Mouse (Mus musculus) midbrain, embryonic 14.5 days (tissue): ENCODE measurements around the gene Usp7. TPM values are rescaled to one million over a fixed set of nuclear protein-coding genes. Genes with fewer than 3 reads are reported as not detected.
"Not testable (repeated sequence)": the region's sequence is repeated elsewhere in the genome, so short reads cannot be mapped to it uniquely, and the experiment has no call there.

Experiments
- ATAC-seq: fragments of 200-750 bp; cut with Nextera tagmentation; 2 replicates; pipeline ENCODE4 v1.8.0; 2017; ENCODE audit warnings: moderate number of reproducible peaks, moderate library complexity; ENCODE audit not compliant: low FRiP score, low TSS enrichment
- DNase-seq: peaks from one replicate; pipeline ENCODE4 v3.0.0-alpha.2; 2015
- H3K27ac ChIP-seq: fragments of 300-500 bp; sonication (generic); replicated peaks from 2 replicates; pipeline ENCODE4 v1.5.1; 2014; ENCODE audit warnings: mild to moderate bottlenecking, low read depth, low read length, moderate library complexity
- H3K27me3 ChIP-seq: fragments of 300-500 bp; sonication (generic); 2 replicates; pipeline ENCODE4 v1.6.1; 2014; ENCODE audit warnings: low read length, control low read depth, mixed read lengths; ENCODE audit not compliant: control insufficient read depth, insufficient read depth
- H3K36me3 ChIP-seq: fragments of 300-500 bp; sonication (generic); 2 replicates; pipeline ENCODE4 v1.6.1; 2014; ENCODE audit warnings: low read length, control low read depth; ENCODE audit not compliant: control insufficient read depth, insufficient read depth
- H3K4me1 ChIP-seq: fragments of 300-500 bp; sonication (generic); 2 replicates; pipeline ENCODE4 v1.6.1; 2014; ENCODE audit warnings: mild to moderate bottlenecking, antibody characterized with exemption, low read length, control low read depth; ENCODE audit not compliant: control insufficient read depth, insufficient read depth
- H3K4me2 ChIP-seq: fragments of 300-500 bp; sonication (generic); 2 replicates; pipeline ENCODE4 v1.6.1; 2014; ENCODE audit warnings: mild to moderate bottlenecking, low read length, moderate library complexity
- H3K4me3 ChIP-seq: fragments of 300-500 bp; sonication (generic); replicated peaks from 2 replicates; pipeline ENCODE4 v1.5.1; 2014; ENCODE audit warnings: low read depth, low read length
- H3K9ac ChIP-seq: fragments of 300-500 bp; sonication (generic); replicated peaks from 2 replicates; pipeline ENCODE4 v1.6.1; 2014; ENCODE audit warnings: mild to moderate bottlenecking, low read length, moderate library complexity
- H3K9me3 ChIP-seq: fragments of 300-500 bp; sonication (generic); 2 replicates; pipeline ENCODE4 v1.6.1; 2016; ENCODE audit warnings: low read length, control low read depth, mixed read lengths; ENCODE audit not compliant: control insufficient read depth
- WGBS: fragments of 180-500 bp; shearing (Covaris S2); extraction: QIAGEN DNeasy Blood & Tissue Kit; methylation state at CpG from one replicate; pipeline ENCODE4 v1.1.7; 2014; 5-methylcytosine and 5-hydroxymethylcytosine counted together
- polyA plus RNA-seq: library from polyadenylated mRNA; unstranded; fragments of >200 nt; fragmentation: Nextera tagmentation; extraction: Ambion mirVana; gene quantifications from 2 replicates; pipeline ENCODE4 v1.2.1, GENCODE M21; 2014

The Usp7 gene
- polyA plus RNA-seq, 1 experiment from 2014 or later, result 50.0 TPM

DNA sequence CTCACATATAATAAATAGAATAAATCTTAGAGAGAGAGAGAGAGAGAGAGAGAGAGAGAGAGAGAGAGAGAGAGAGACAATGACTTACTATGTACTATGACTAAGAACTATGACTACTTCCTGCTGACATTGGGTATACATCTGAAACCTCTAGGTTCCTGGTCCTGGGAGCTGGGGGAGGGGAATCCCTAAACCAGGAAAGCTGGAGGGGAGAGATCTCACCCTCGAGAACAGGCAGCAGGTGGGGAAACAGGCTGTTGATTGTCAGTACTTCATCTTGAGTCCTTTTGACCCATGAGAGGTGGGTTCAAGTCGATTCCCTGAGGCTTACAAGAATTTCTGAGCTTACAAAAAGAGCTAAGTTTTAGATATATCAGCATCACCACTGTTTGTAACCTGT, 14.9 kb downstream of the Usp7 start:
- WGBS, result 69% methylated on average over 2 of the region's 2 CpGs
- Histone ChIP-seq H3K36me3 (no peaks in the 10 kb centered on the region), H3K9ac (no peak overlapping the region), H3K4me3 (no peak overlapping the region), H3K27me3 (no peaks in the 10 kb centered on the region), H3K4me2 (no peak overlapping the region), H3K27ac (no peak overlapping the region), H3K4me1 (no peaks in the 10 kb centered on the region), H3K9me3 (no peaks in the 10 kb centered on the region)
- DNase-seq (no peak), ATAC-seq (no peak)

DNA sequence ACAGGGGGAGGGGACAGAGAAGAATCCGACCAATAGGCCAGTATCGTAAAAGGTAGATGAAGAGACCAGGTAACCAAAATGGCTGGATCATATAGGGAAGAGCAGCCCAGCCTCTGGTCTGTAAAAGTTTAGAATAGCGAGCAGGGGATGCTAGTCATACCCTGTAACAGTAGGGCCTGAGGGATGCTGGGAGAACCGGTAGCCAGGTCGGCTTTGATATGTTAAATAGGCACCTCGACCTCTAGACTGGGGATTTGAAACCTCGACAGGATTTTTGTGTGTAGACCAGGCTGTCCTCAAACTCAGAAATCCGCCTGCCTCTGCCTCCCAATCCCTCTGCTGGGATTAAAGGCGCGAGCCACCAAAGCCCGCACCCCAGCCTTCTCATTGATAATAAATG, 15.5 kb downstream of the Usp7 start:
- no peak overlapping the region for H3K27ac ChIP-seq
- no peak for ATAC-seq
- WGBS, result 88% methylated on average over 11 of the region's 11 CpGs

DNA sequence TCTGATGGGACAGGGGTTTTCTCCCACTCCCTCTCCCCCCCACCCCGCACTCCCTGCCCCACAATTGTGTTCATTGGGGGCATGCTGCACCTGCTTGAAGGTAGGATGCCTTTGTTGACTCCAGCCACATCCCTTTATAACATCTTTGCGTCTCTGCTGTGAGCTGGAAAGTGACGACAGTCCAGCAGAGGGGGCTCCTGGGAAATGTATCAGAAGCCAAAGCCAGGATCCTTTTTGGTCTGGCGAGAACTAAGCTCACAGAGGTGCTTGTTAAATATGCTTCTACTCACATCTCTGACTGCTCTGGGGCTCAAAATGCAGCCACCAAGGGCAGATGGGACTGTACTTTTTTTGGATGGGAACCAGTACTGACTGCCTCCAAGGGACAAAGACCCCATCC, 21.0 kb downstream of the Usp7 start:
- no peak overlapping the region for H3K9ac ChIP-seq
- no peak overlapping the region for H3K4me3 ChIP-seq
- H3K4me1 ChIP-seq, result no peaks in the 10 kb centered on the region
- no peaks in the 10 kb centered on the region for H3K36me3 ChIP-seq
- H3K4me2 ChIP-seq, result no peak overlapping the region
- H3K27ac ChIP-seq, result no peak overlapping the region
- 57% methylated on average over 4 of the region's 4 CpGs for WGBS
- DNase-seq (no peak), ATAC-seq (no peak)
- no peaks in the 10 kb centered on the region for H3K27me3 ChIP-seq
- H3K9me3 ChIP-seq, result no peaks in the 10 kb centered on the region

More for the DNA sequence above, 15.5 kb downstream of the Usp7 start:
- Histone ChIP-seq H3K27me3 (no peaks in the 10 kb centered on the region), H3K9me3 (no peaks in the 10 kb centered on the region), H3K4me3 (no peak overlapping the region), H3K9ac (no peak overlapping the region), H3K36me3 (no peaks in the 10 kb centered on the region), H3K4me2 (no peak overlapping the region), H3K4me1 (no peaks in the 10 kb centered on the region)
- DNase-seq, result no peak

DNA sequence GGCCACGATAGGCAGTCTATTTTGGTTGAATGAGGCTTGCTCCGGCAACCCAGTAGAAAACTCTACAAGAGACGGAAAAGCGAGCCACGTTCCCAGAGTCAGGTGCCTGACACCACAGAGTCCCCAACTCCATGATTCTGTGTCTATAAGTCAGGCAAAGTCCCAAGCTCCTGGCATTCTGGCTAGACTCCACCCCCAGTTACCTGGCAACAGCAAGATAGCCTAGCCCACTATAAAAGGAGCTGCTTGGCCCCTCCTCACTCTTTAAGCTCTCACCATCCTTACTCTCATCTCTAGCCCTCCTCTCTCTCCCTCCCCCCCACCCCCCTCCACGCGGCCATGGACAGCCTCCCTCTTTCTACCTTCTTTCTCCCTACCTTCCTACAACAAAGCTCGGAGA, 21.8 kb downstream of the Usp7 start:
- ATAC-seq, H3K27me3 ChIP-seq: not testable (repeated sequence)
- 65% methylated on average over 8 of the region's 8 CpGs for WGBS

DNA sequence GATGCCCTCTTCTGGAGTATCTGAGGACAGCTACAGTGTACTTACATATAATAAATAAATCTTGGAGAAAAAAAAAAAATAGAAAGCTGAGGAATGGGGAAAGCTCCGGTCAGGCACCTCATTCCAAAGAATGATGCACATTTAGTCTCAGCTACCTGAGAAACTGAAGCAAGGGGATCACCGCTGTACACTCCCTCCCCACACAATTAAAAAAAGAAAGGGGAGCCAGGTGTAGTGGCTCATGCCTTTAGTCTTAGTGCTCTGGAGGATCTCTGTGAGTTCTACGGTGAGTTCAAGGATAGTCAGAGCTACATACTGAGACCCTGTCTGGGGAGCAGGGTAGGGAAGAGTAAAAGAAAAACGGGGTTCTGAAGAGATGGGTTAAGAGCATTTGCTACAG, 22.6 kb downstream of the Usp7 start:
- H3K36me3 ChIP-seq, result no peaks in the 10 kb centered on the region
- H3K9me3 ChIP-seq, result no peaks in the 10 kb centered on the region
- H3K4me2 ChIP-seq, result no peak overlapping the region
- DNase-seq (no peak), ATAC-seq (no peak)
- no peaks in the 10 kb centered on the region for H3K4me1 ChIP-seq
- no peak overlapping the region for H3K9ac ChIP-seq
- no peaks in the 10 kb centered on the region for H3K27me3 ChIP-seq
- no peak overlapping the region for H3K4me3 ChIP-seq
- 74% methylated on average over 4 of the region's 4 CpGs for WGBS
- no peak overlapping the region for H3K27ac ChIP-seq

More for the DNA sequence above, 21.8 kb downstream of the Usp7 start:
- H3K27ac ChIP-seq, H3K4me1 ChIP-seq, H3K4me3 ChIP-seq, H3K4me2 ChIP-seq, H3K9me3 ChIP-seq, H3K36me3 ChIP-seq, H3K9ac ChIP-seq, DNase-seq: not testable (repeated sequence)

DNA sequence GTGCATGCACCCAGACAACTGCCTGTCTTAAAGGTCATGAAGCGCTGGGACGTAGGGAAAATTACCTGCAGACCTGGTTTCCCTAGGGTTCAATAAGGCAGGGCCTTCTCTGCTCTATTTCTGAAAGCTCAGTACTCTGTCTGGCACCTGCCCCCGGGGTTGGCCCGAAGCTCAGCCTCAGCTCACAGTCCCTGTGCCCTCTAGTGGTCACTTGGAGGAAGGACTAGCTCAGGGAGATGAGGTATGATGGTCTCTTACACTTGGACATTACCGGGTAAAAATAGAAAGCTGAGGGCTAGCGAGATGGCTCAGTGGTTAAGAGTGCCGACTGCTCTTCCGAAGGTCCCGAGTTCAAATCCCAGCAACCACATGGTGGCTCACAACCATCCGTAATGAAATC, 23.0 kb downstream of the Usp7 start:
- Histone ChIP-seq H3K9me3 (no peaks in the 10 kb centered on the region), H3K36me3 (no peaks in the 10 kb centered on the region), H3K27ac (no peak overlapping the region), H3K9ac (no peak overlapping the region), H3K4me2 (no peak overlapping the region), H3K27me3 (no peaks in the 10 kb centered on the region), H3K4me1 (no peaks in the 10 kb centered on the region), H3K4me3 (no peak overlapping the region)
- peak; percentile 78 for DNase-seq
- 13% methylated on average over 10 of the region's 10 CpGs for WGBS
- ATAC-seq, result 0 out of 2 replicates have a peak, but pooled peaks have one; percentile 55

DNA sequence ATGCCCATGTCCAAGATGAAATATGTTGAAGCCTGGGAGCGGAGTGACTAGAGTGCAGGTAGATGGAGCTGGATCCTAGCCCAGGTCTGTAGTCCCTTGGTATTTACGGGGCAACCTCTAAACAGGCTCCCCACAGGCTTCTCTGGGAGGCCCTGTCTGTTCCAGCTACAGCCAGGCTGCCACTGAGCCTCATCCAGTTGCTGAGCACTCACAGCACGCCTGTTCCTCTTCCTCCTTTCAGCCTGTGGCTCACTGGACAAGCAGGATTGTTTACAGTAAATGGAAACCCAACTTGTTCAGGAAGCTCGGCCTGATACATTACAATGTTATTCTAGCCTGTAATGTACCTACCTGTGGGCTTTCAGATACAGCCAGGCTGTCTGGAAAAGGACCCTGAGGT, 23.5 kb downstream of the Usp7 start:
- H3K36me3 ChIP-seq, result no peaks in the 10 kb centered on the region

DNA sequence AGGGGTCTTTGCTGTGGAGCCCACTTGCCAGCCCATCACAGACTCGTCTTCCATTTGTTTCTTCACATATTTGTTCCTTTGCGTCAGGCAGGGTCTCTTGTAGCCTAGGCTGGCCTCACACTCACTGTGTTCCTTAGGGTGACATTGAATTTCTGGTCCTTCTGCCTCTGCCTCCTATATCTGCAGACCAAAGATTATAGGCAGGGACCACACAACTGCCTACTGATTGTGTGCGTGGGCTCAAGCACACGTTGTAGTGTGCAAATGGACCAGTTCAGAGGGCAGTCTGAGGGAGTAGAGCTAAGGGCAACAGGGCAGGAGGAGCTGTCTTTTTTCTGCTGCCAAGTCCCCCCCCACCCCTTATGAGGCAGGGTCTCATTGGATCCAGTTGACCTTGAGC, 24.0 kb downstream of the Usp7 start:
- Histone ChIP-seq H3K4me3 (no peak overlapping the region), H3K27ac (no peak overlapping the region), H3K9ac (no peak overlapping the region), H3K4me2 (no peak overlapping the region), H3K4me1 (no peaks in the 10 kb centered on the region), H3K36me3 (no peaks in the 10 kb centered on the region), H3K27me3 (no peaks in the 10 kb centered on the region), H3K9me3 (no peaks in the 10 kb centered on the region)
- DNase-seq (no peak), ATAC-seq (no peak)
- WGBS, result 87% methylated on average over 4 of the region's 4 CpGs

More for the DNA sequence above, 23.5 kb downstream of the Usp7 start:
- ATAC-seq (no peak), DNase-seq (no peak)
- Histone ChIP-seq H3K9ac (no peak overlapping the region), H3K27ac (no peak overlapping the region), H3K4me1 (no peaks in the 10 kb centered on the region), H3K9me3 (no peaks in the 10 kb centered on the region), H3K4me3 (no peak overlapping the region), H3K4me2 (no peak overlapping the region), H3K27me3 (no peaks in the 10 kb centered on the region)
- WGBS, result 83% methylated on average over 4 of the region's 4 CpGs

DNA sequence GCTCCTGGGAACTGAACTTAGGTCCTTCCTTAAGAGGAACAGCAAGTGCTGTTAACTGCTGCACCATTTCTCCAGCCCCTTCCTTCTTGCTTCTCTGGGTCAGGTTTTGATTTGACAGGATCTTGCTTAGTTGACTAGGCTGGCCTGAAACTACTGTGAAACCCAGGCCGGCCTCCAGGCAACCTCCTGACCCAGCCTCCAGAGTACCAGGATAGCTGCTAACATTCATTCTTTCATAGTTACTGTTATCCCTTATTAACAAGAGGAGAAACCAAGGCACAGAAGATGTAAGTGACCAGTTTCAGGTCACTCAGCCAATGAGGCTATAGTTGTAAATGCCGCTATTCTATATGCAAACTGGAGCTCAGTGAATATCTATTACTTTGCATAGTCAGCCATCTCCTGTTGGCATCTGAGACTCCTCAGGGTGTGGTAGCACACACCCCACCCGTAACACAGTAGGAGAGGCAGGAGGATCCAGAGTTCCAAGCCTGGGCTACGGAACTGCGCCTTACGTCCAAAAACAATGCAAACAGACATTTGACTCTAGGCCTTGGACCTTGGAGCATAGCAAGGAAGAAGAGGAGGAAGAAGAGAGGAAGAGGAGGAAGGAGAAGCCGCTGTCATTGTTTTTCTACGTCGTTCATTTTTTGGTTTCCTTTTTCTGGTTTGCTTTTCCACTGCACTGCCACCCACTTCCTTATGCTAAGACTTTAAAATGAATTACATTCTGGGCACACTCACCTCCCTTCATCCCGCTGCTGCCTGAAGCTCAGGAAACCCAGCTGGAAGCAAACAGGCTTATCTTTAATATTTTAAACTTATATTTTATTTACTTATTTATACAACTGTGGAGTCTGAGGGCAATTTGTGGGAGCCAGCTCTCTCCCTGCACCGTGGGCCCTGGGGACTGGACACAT, 24.7 kb downstream of the Usp7 start:
- H3K4me3 ChIP-seq, result no peak overlapping the region
- no peak for DNase-seq
- H3K27ac ChIP-seq, result no peak overlapping the region
- no peaks in the 10 kb centered on the region for H3K36me3 ChIP-seq
- no peaks in the 10 kb centered on the region for H3K4me1 ChIP-seq
- no peaks in the 10 kb centered on the region for H3K9me3 ChIP-seq
- WGBS, result 84% methylated on average over 11 of the region's 11 CpGs
- no peaks in the 10 kb centered on the region for H3K27me3 ChIP-seq
- H3K4me2 ChIP-seq, result no peak overlapping the region
- ATAC-seq, result no peak
- no peak overlapping the region for H3K9ac ChIP-seq
